Mouse (Mus musculus) G1E (cell line): ENCODE data around the gene Dnah10.

Source experiments
- CTCF ChIP-seq: IDR thresholded peaks from 2 replicates; pipeline ENCODE4 v1.5.1; 2012; ENCODE audit warnings: low read depth, low read length, inconsistent platforms, mixed read lengths
- TAL1 ChIP-seq: conservative IDR thresholded peaks from 2 replicates; pipeline ENCODE4 v1.6.1; 2012; ENCODE audit warnings: low read depth, low read length, inconsistent platforms, mixed read lengths

DNA sequence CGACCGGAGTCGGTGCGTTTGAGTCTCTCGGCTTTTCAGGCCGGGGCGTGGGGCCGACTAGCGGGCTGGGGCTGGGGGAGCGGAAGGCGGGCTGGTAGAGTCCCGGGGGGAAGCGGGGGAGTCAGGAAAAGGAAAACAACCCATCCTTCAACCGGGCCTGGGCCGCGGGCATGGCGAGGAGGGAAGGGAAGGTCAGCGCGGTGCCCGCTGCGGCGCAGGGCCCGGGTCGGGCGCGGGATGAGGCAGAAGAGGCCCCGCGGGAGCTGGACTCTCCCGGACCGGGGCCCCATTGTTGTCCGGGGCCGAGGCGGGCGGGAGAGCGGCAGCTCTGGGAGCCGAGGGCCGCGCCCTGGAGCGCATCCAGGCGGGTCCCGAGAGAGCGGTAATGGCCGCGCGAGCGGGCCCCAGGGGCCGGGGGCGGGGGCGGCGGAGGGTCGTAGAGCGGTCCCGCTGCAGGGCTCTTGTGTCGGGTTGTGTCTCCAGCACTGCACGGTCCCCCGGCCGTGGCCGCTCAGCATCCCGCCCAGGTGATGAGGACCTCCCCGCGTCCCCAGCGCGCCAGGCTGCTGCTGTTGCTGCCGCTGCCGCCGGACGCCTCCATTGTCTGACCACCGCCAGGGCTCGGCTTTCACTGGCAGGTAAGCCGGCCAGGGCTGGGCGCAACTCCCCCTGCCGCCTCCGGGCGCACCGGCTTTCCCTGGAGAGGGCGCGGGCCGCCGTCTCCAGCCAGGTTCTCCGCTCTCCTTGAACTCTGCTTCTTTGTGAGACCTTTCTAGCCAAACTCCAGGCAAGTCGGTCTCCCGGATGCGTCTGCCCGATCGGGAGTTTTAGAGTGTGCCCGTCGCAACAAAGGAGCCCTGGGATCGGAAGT, 138.2 kb downstream of the Dnah10 start:
- TF ChIP-seq CTCF, result no peak
- no peak for TF ChIP-seq TAL1
